Comparison of ENCODE assay signal across 10 mouse cellular contexts in the genomic region with DNA sequence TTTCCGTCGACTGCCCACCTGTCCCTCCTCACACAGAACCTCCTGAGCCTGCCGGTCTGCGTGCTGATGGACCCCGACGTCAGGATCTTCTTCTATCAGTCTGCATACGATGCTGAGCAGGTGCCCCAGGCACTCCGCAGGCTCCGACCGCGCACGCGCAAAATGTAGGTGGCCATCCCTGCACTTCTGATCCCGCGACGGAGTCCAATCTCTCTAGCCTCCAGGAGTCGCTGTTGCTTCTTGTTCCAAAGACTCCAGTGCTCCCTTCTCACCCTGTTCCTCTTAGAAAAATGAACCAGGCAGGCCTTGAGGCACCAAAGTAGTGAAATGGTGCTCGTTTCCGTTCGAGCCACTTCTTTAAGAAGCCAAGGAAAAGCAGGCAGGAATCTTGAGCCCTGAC. TPM values are rescaled to one million over a fixed set of nuclear protein-coding genes. Genes with fewer than 3 reads are reported as not detected.
DNase-seq lines count a peak whose midpoint lies in the region; ATAC-seq and TF ChIP-seq lines count a peak whose summit lies in the region.
"Had no signal": no experiment of that assay in that cellular context is flagged by ENCODE, and none has a peak within 500 bp of the region (broad histone marks: within the 10 kb centered on the region; RNA-seq: fewer than 3 reads in every experiment).

No protein-coding gene starts in this region.

- 23% methylated on average over 20 of the region's 20 CpGs for WGBS in cerebellum, adult 2 months

- no peaks in the 10 kb centered on the region for H3K79me2 ChIP-seq in C2C12 (ENCODE audit: control insufficient read depth, insufficient read depth)

- H3K4me1 ChIP-seq in cerebellum, adult 2 months (ENCODE audit: control insufficient read depth, insufficient read depth, low read length) = no peaks in the 10 kb centered on the region
- H3K4me1 ChIP-seq: limb, embryonic 15.5 days had no signal

- no peak overlapping the region for H3ac ChIP-seq in C2C12 (ENCODE audit: control insufficient read depth, insufficient read length, low read depth)

- no peak overlapping the region for H3K4me3 ChIP-seq in C2C12 (ENCODE audit: insufficient read depth, poor library complexity, severe bottlenecking)
- no peak overlapping the region for H3K4me3 ChIP-seq in cerebellum, adult 2 months (replicated peaks; ENCODE audit: insufficient read depth, low read depth, low read length)
- H3K4me3 ChIP-seq: limb, embryonic 15.5 days had no signal

- no peaks in the 10 kb centered on the region for H3K79me3 ChIP-seq in C2C12 (ENCODE audit: low read depth)

- ATAC-seq in frontal cortex, adult (ENCODE audit: low TSS enrichment) = peak; percentile 64; the same call in 1 of the 2 replicates

- peaks cover 55% of the 10 kb centered on the region for H3K27me3 ChIP-seq in C2C12 (ENCODE audit: control insufficient read depth, insufficient read depth, insufficient read length)
- H3K27me3 ChIP-seq in cerebellum, adult 2 months (ENCODE audit: control insufficient read depth, insufficient read depth, low read length) = no peaks in the 10 kb centered on the region
- H3K27me3 ChIP-seq: CH12.LX had no signal

- H3K27ac ChIP-seq in cerebellum, adult 2 months (ENCODE audit: insufficient read depth, low read length) = no peak overlapping the region
- H3K27ac ChIP-seq: limb, embryonic 15.5 days had no signal

- peak; percentile 58 for DNase-seq in gastrocnemius, postnatal 14 days
- DNase-seq in gastrocnemius, postnatal 25 days = no peak
- peak; percentile 51 to 54 for DNase-seq in cerebellum, adult 2 months
- peak; percentile 19 to 31 for DNase-seq in left cerebral cortex, adult 8-10 months (ENCODE audit: low spot score in 2 of 2)
- DNase-seq in retina, embryonic 14.5 days (ENCODE audit: low spot score) = peak; percentile 85
- no peak for DNase-seq in adipocyte (ENCODE audit: low spot score)

- TF ChIP-seq CTCF in C2C12 (IDR thresholded peaks at IDR 0.05; ENCODE audit: control insufficient read depth, insufficient read depth, insufficient read length) = peak; percentile 11
- peak; percentile 17; the same call in 1 of the 2 replicates for TF ChIP-seq CTCF in cerebellum, adult 2 months (IDR thresholded peaks at IDR 0.05; ENCODE audit: borderline replicate concordance, insufficient read depth, low read depth, low read length)

- no peaks in the 10 kb centered on the region for H3K36me3 ChIP-seq in C2C12 (ENCODE audit: control insufficient read depth, insufficient read depth)
- H3K36me3 ChIP-seq: limb, embryonic 15.5 days had no signal

- intact Hi-C loops in gastrocnemius, postnatal 14 days (cut with DNase I; ENCODE audit: low total_unique reads) = loop anchor here (5.0 kb wide), 2 partner anchors 68 to 83 kb away; no protein-coding TSS in a partner anchor

- TF ChIP-seq POLR2A in cerebellum, adult 2 months (IDR thresholded peaks at IDR 0.05; ENCODE audit: borderline replicate concordance, insufficient read depth, low read length) = no peak

TF ChIP-seq in C2C12, 6 proteins besides CTCF, POLR2A, EP300 and RAD21:
- TF ChIP-seq MYOG (IDR thresholded peaks at IDR 0.05; ENCODE audit: control insufficient read depth, extremely low read depth, insufficient read length) = no peak
- no peak for TF ChIP-seq MYOD1 (IDR thresholded peaks at IDR 0.05; ENCODE audit: control insufficient read depth, insufficient read length, low read depth)
- no peak for TF ChIP-seq FOSL1 (IDR thresholded peaks at IDR 0.05; ENCODE audit: insufficient read depth, low read length, poor library complexity, severe bottlenecking)
- no peak for TF ChIP-seq MAX (IDR thresholded peaks at IDR 0.05)
- no peak for TF ChIP-seq USF1 (IDR thresholded peaks at IDR 0.05; ENCODE audit: low read depth)
- TF ChIP-seq CEBPB (IDR thresholded peaks at IDR 0.05; ENCODE audit: low read depth) = no peak

RNA-seq across cellular contexts. Expression of gene Ncf4, which starts 10.2 kb away (rescaled TPM):
- total RNA-seq in gastrocnemius, postnatal 14 days (2021) = 1 to 10 TPM in 1 of 2 experiments, under 1 TPM in 1; 1.00 to 3.0 TPM
- 1 to 10 TPM; 1.2 to 1.4 TPM for total RNA-seq in gastrocnemius, postnatal 25 days (2021)
- 0.67 TPM for polyA plus RNA-seq in C2C12 (2012; fragmentation: generic; extraction: Trizol)
- polyA plus RNA-seq in cerebellum, adult 2 months (2012; rRNA removed) = 0.77 and 0.84 TPM in 2 replicates
- 1 to 10 TPM; 1.1 to 3.3 (median 1.5) TPM for total RNA-seq in left cerebral cortex, adult 8-10 months (2022)

RNA-seq across cellular contexts. Expression of gene Pvalb, which starts 48.6 kb away (rescaled TPM):
- over 10,000 TPM; 19,167 to 21,154 TPM for total RNA-seq in gastrocnemius, postnatal 14 days (2021)
- total RNA-seq in gastrocnemius, postnatal 25 days (2021) = over 10,000 TPM; 18,412 to 20,409 TPM
- 0.06 TPM for polyA plus RNA-seq in C2C12 (2012; fragmentation: generic; extraction: Trizol)
- 1,013 and 1,016 TPM in 2 replicates for polyA plus RNA-seq in cerebellum, adult 2 months (2012; rRNA removed)
- total RNA-seq in left cerebral cortex, adult 8-10 months (2022) = 100 to 1,000 TPM; 101 to 113 (median 102) TPM

RNA-seq across cellular contexts. Expression of gene Csf2rb2, which starts 50.8 kb away (rescaled TPM):
- total RNA-seq in gastrocnemius, postnatal 14 days (2021) = 1 to 10 TPM in 1 of 2 experiments, under 1 TPM in 1; 0.93 to 1.9 TPM
- total RNA-seq in gastrocnemius, postnatal 25 days (2021) = 1 to 10 TPM in 1 of 2 experiments, under 1 TPM in 1; 0.38 to 1.1 TPM
- 0.08 TPM for polyA plus RNA-seq in C2C12 (2012; fragmentation: generic; extraction: Trizol)
- 0.20 and 0.24 TPM in 2 replicates for polyA plus RNA-seq in cerebellum, adult 2 months (2012; rRNA removed)
- 1 to 10 TPM in 2 of 4 experiments, under 1 TPM in 2; 0.27 to 3.0 (median 1.2) TPM for total RNA-seq in left cerebral cortex, adult 8-10 months (2022)

Comparison
In these comparisons a context has a peak if more than half of its experiments do, and no peak if none do; other contexts are left out.
1. DNase-seq: peak in gastrocnemius, postnatal 14 days (single experiment), cerebellum, adult 2 months (2 of 2), left cerebral cortex, adult 8-10 months (2 of 2) and retina, embryonic 14.5 days (single experiment); none in gastrocnemius, postnatal 25 days (single experiment) and adipocyte (single experiment).
2. RNA of gene Pvalb, which starts 48.6 kb away (total RNA-seq): 19,167 to 21,154 TPM in gastrocnemius, postnatal 14 days and 18,412 to 20,409 TPM in gastrocnemius, postnatal 25 days; 101 to 113 TPM in left cerebral cortex, adult 8-10 months; every median in the first group is over 100 times any median in the second.